Mouse (Mus musculus) gastrocnemius, postnatal 36 days (tissue): ENCODE results near the gene Ppt2. TPM values are rescaled to one million over a fixed set of nuclear protein-coding genes. Genes with fewer than 3 reads are reported as not detected.

Source experiments
- DNase-seq, 2 experiments: peaks; one replicate each; pipeline ENCODE4 v3.0.0; 2022
- intact Hi-C: fragments of 180-260 bp; cut with DNase I; formaldehyde crosslinking; loops from one replicate; pipeline ENCODE4 v1.15.1; 2025
- total RNA-seq, 2 experiments: library from RNA; stranded (reverse); gene quantifications; 2 replicates each; pipeline ENCODE4 v1.2.3; 2021

Gene Ppt2
- total RNA-seq, 2 experiments from 2014 or later: 36.2 to 40.0 TPM

GRCm38 (mm10) chr17:34568421-34568820 is 59.9 kb downstream of the Ppt2 start:
- DNase-seq: no peak
- intact Hi-C loops: no loop called here

GRCm38 (mm10) chr17:34567311-34567710 is 61.0 kb downstream of the Ppt2 start:
- intact Hi-C loops: no loop called here
- DNase-seq: no peak

Other genes starting within 250 kb of the Ppt2 start
- gene BC051142, start 229.7 kb downstream of the Ppt2 start, total RNA-seq: not detected
- not detected for gene Btnl4, start 151.2 kb downstream of the Ppt2 start, total RNA-seq
- gene Btnl6, start 111.2 kb downstream of the Ppt2 start, total RNA-seq: not detected
- gene Notch4, start 64.2 kb downstream of the Ppt2 start, total RNA-seq: 10 to 100 TPM; 11.0 to 14.0 TPM
- gene Gpsm3, start 38.7 kb downstream of the Ppt2 start, total RNA-seq: 1 to 10 TPM; 1.9 to 2.8 TPM
- 10 to 100 TPM; 12.1 to 13.9 TPM for gene Pbx2, start 37.2 kb downstream of the Ppt2 start, total RNA-seq
- under 1 TPM in 1 of 2 experiments, not detected in 1; 0.28 TPM for gene Ager, start 30.6 kb downstream of the Ppt2 start, total RNA-seq
- gene Rnf5, start 24.8 kb downstream of the Ppt2 start, total RNA-seq: 10 to 100 TPM; 17.3 to 18.0 TPM
- 10 to 100 TPM; 61.5 to 63.2 TPM for gene Agpat1, start 24.2 kb downstream of the Ppt2 start, total RNA-seq
- 1 to 10 TPM; 1.3 to 2.6 TPM for gene Egfl8, start 12.5 kb downstream of the Ppt2 start, total RNA-seq
- gene Prrt1, start 1.0 kb upstream of the Ppt2 start, total RNA-seq: 1 to 10 TPM in 1 of 2 experiments, under 1 TPM in 1; 0.35 to 1.5 TPM
- 1 to 10 TPM; 6.0 to 8.2 TPM for gene Fkbpl, start 16.3 kb upstream of the Ppt2 start, total RNA-seq
- gene Atf6b, start 18.6 kb upstream of the Ppt2 start, total RNA-seq: 1 to 10 TPM; 5.7 to 6.6 TPM
- gene Tnxb, start 42.0 kb upstream of the Ppt2 start, total RNA-seq: 10 to 100 TPM; 33.8 to 37.0 TPM
- 1 to 10 TPM; 3.6 to 6.3 TPM for gene C4b, start 115.4 kb upstream of the Ppt2 start, total RNA-seq
- gene Cyp21a1, start 176.1 kb upstream of the Ppt2 start, total RNA-seq: not detected
- 1 to 10 TPM; 5.8 to 8.7 TPM for gene Stk19, start 208.4 kb upstream of the Ppt2 start, total RNA-seq
- 1 to 10 TPM; 6.5 to 9.1 TPM for gene Dxo, start 208.5 kb upstream of the Ppt2 start, total RNA-seq
- gene Skiv2l, start 221.7 kb upstream of the Ppt2 start, total RNA-seq: 10 to 100 TPM; 17.0 to 20.0 TPM
- gene Nelfe, start 221.9 kb upstream of the Ppt2 start, total RNA-seq: 1 to 10 TPM; 8.8 to 9.0 TPM
- 1 to 10 TPM; 1.5 to 3.4 TPM for gene Cfb, start 234.0 kb upstream of the Ppt2 start, total RNA-seq